Mouse (Mus musculus): ENCODE measurements around the gene Cd180. TPM values are rescaled to one million over a fixed set of nuclear protein-coding genes. Genes with fewer than 3 reads are reported as not detected.
"Not testable (repeated sequence)": the region's sequence is repeated elsewhere in the genome, so short reads cannot be mapped to it uniquely, and the experiment has no call there.

Cd180 gene
- total RNA-seq, 4 experiments from 2014 or later, result 1.2 to 23.8 (median 10.5) TPM

GRCm38 (mm10) chr13:102677602-102678001 is 15.8 kb upstream of the Cd180 start:
- DNase-seq (ENCODE audit: low spot score in 2 of 2), result not testable (repeated sequence)

- peak; percentile 58 to 87 for DNase-seq (ENCODE audit: low spot score in 2 of 2)
Observed at GRCm38 (mm10) chr13:102678482-102678881, 14.9 kb upstream of the Cd180 start.

- no peak for DNase-seq (ENCODE audit: low spot score in 2 of 2)
Observed at GRCm38 (mm10) chr13:102684890-102685289, 8.5 kb upstream of the Cd180 start.

- DNase-seq (ENCODE audit: low spot score in 2 of 2), result no peak
Observed at GRCm38 (mm10) chr13:102688121-102688520, 5.2 kb upstream of the Cd180 start.

GRCm38 (mm10) chr13:102689201-102690090 is 3.9 kb upstream of the Cd180 start:
- no peak for DNase-seq (ENCODE audit: low spot score in 2 of 2)

- no peak for DNase-seq (ENCODE audit: low spot score in 2 of 2)
Observed at GRCm38 (mm10) chr13:102690184-102690583, 3.2 kb upstream of the Cd180 start.

GRCm38 (mm10) chr13:102691408-102692150 is 1.8 kb upstream of the Cd180 start:
- no peak for DNase-seq (ENCODE audit: low spot score in 2 of 2)

GRCm38 (mm10) chr13:102694154-102694553 is 796 bp downstream of the Cd180 start:
- no peak for DNase-seq (ENCODE audit: low spot score in 2 of 2)

- no peak for DNase-seq (ENCODE audit: low spot score in 2 of 2)
Observed at GRCm38 (mm10) chr13:102695121-102695905, 2.0 kb downstream of the Cd180 start.

- no peak for DNase-seq (ENCODE audit: low spot score in 2 of 2)
Observed at GRCm38 (mm10) chr13:102698335-102698734, 5.0 kb downstream of the Cd180 start.

- DNase-seq (ENCODE audit: low spot score in 2 of 2), result peak; percentile 33 to 39
Observed at GRCm38 (mm10) chr13:102698751-102699323, 5.5 kb downstream of the Cd180 start.

GRCm38 (mm10) chr13:102700176-102700575 is 6.8 kb downstream of the Cd180 start:
- DNase-seq (ENCODE audit: low spot score in 2 of 2), result no peak

- no peak for DNase-seq (ENCODE audit: low spot score in 2 of 2)
Observed at GRCm38 (mm10) chr13:102700744-102701143, 7.4 kb downstream of the Cd180 start.

GRCm38 (mm10) chr13:102716973-102717372 is 23.6 kb downstream of the Cd180 start:
- DNase-seq (ENCODE audit: low spot score in 2 of 2), result no peak

GRCm38 (mm10) chr13:102725416-102725815 is 32.1 kb downstream of the Cd180 start:
- DNase-seq (ENCODE audit: low spot score in 2 of 2), result no peak

GRCm38 (mm10) chr13:102725906-102726305 is 32.5 kb downstream of the Cd180 start:
- no peak for DNase-seq (ENCODE audit: low spot score in 2 of 2)

GRCm38 (mm10) chr13:102726876-102727275 is 33.5 kb downstream of the Cd180 start:
- no peak for DNase-seq (ENCODE audit: low spot score in 2 of 2)

GRCm38 (mm10) chr13:102728035-102728434 is 34.7 kb downstream of the Cd180 start:
- DNase-seq (ENCODE audit: low spot score in 2 of 2), result no peak

- DNase-seq (ENCODE audit: low spot score in 2 of 2), result not testable (repeated sequence)
Observed at GRCm38 (mm10) chr13:102728951-102729350, 35.6 kb downstream of the Cd180 start.

- DNase-seq (ENCODE audit: low spot score in 2 of 2), result no peak
Observed at GRCm38 (mm10) chr13:102733063-102733462, 39.7 kb downstream of the Cd180 start.

GRCm38 (mm10) chr13:102737811-102738210 is 44.5 kb downstream of the Cd180 start:
- DNase-seq (ENCODE audit: low spot score in 2 of 2), result no peak
